Mouse (Mus musculus) ES-Bruce4 (cell line): ENCODE measurements around the gene Cited2.

Experiments used
- CTCF ChIP-seq: IDR thresholded peaks from one replicate; pipeline ENCODE4 v1.8.1; 2011; ENCODE audit warnings: low read depth, low read length
- EP300 ChIP-seq: IDR thresholded peaks from 2 replicates; pipeline ENCODE4 v1.6.1; 2011; ENCODE audit warnings: low read depth, low read length; ENCODE audit not compliant: insufficient read depth
- POLR2A ChIP-seq: IDR thresholded peaks from one replicate; pipeline ENCODE4 v1.8.1; 2011; ENCODE audit warnings: low read length; ENCODE audit not compliant: insufficient read depth

GRCm38 (mm10) chr10:17752478-17752877, 29.5 kb downstream of the Cited2 start:
- TF ChIP-seq EP300 (no peak), POLR2A (no peak), CTCF (no peak)
